Mouse (Mus musculus): Measurements from ENCODE around the gene Wipf2. TPM values are rescaled to one million over a fixed set of nuclear protein-coding genes. Genes with fewer than 3 reads are reported as not detected.

Wipf2 gene
- total and polyA plus RNA-seq, 3 experiments = 2.1 to 7.7 (median 4.7) TPM

DNA sequence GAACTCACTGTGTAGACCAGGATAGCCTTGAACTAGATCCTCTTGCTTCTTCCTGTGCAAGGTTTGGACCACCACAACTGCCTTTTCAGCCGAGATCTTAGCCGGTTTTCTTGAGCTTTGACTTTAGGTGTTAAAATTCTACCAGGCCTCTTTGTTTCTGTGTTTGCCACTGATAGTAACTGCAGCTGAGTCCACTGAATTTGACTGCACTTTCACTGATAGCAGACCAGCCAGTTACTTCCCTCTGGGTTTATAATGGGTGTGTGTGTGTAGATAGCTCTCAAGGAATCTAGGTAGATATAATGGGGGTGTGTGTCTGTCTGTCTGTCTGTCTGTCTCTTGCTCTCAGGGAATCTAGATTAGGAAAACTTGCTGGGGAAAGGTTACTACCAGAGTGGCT lies 41.1 kb downstream of the Wipf2 start:
- Histone ChIP-seq H3K9me3 (replicated peaks; ENCODE audit: low read length) (no peaks in the 10 kb centered on the region), H3K4me3 (replicated peaks in 1 of 3; ENCODE audit: low read depth in 2 of 3, low read length in 2 of 3, poor library complexity in 1 of 3) (no peak overlapping the region), H3K4me2 (ENCODE audit: insufficient read depth, low read depth, poor library complexity, severe bottlenecking) (no peak overlapping the region), H3K79me2 (replicated peaks; ENCODE audit: control insufficient read depth, extremely low read depth, insufficient read depth, poor library complexity, severe bottlenecking) (peaks cover 19% of the 10 kb centered on the region), H3K4me1 (ENCODE audit: control insufficient read depth in 1 of 2, insufficient read depth in 2 of 2) (peaks cover 6 to 28% of the 10 kb centered on the region in 2 experiments), H3K36me3 (replicated peaks in 1 of 2; ENCODE audit: control insufficient read depth in 1 of 2, insufficient read depth in 1 of 2, low read length in 1 of 2) (peaks cover 45 to 67% of the 10 kb centered on the region in 2 experiments), H3K9ac (ENCODE audit: insufficient read depth, low read depth) (no peak overlapping the region), H3K27me3 (replicated peaks) (no peaks in the 10 kb centered on the region), H3K27ac (ENCODE audit: insufficient read depth, low read depth) (no peak overlapping the region)
- in situ Hi-C loops (cut with MboI; ENCODE audit: low pct_ligation_motif_present, low pct_unique_long_range_greater_than_20kb, low sequenced_read_pairs) = loop anchor here (5.0 kb wide), 1 partner anchor 42 kb away; the partner anchor contains the start of gene Wipf2
- no peak for DNase-seq (ENCODE audit: extremely low read depth)
- dilution Hi-C loops (cut with MboI; ENCODE audit: extremely low pct_ligation_motif_present, extremely low pct_unique_long_range_greater_than_20kb, low sequenced_read_pairs) = no loop called here
- TF ChIP-seq MAFK (IDR thresholded peaks at IDR 0.05; ENCODE audit: insufficient replicate concordance, low read length) (no peak), RAD21 (IDR thresholded peaks at IDR 0.05; ENCODE audit: low read depth, low read length) (no peak), MEF2A (IDR thresholded peaks at IDR 0.05; ENCODE audit: borderline replicate concordance, low read depth, low read length) (no peak), POLR2A (IDR thresholded peaks at IDR 0.05; ENCODE audit: low read depth, low read length) (no peak), MYC (IDR thresholded peaks at IDR 0.05; ENCODE audit: low read depth, low read length) (no peak), TBP (conservative IDR thresholded peaks at IDR 0.05; ENCODE audit: low read depth, low read length) (no peak), E2F4 (IDR thresholded peaks at IDR 0.05; ENCODE audit: insufficient replicate concordance, low read depth, low read length) (no peak), CHD2 (IDR thresholded peaks at IDR 0.05; ENCODE audit: low read length) (no peak), KAT2A (IDR thresholded peaks at IDR 0.05; ENCODE audit: insufficient replicate concordance, low read length) (no peak), MAZ (IDR thresholded peaks at IDR 0.05; ENCODE audit: low read depth, low read length) (no peak), POLR2AphosphoS2 (IDR thresholded peaks at IDR 0.05; ENCODE audit: low read depth, low read length) (no peak), BHLHE40 (IDR thresholded peaks at IDR 0.05; ENCODE audit: low read depth, low read length) (no peak), JUN (IDR thresholded peaks at IDR 0.05; ENCODE audit: insufficient read depth, low read depth, low read length) (no peak), RCOR1 (conservative IDR thresholded peaks at IDR 0.05; ENCODE audit: low read depth, low read length) (no peak), ETS1 (conservative IDR thresholded peaks at IDR 0.05; ENCODE audit: low read depth, low read length) (no peak)

DNA sequence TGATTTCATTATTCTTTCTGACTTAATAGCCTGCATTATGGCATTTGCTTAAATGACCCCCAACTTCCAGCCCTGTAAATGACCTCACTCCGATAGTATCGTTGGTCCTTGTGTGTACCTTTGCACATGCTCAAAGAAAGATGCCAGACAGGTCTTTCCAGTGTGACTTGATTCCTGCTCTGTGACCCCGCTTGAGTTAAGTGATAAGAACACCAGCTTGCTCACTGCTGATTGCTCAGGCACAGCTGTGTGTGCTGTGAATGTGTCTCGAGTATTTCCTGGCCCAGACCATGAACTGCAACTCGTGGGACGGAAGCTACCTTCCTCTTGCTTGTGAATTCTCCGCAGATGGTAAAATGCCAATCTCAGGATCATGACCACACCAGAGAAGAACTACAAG lies 41.6 kb downstream of the Wipf2 start:
- Histone ChIP-seq H3K79me2 (replicated peaks; ENCODE audit: control insufficient read depth, extremely low read depth, insufficient read depth, poor library complexity, severe bottlenecking) (peaks cover 23% of the 10 kb centered on the region), H3K9ac (ENCODE audit: insufficient read depth, low read depth) (no peak overlapping the region), H3K4me3 (replicated peaks in 1 of 3; ENCODE audit: low read depth in 2 of 3, low read length in 2 of 3, poor library complexity in 1 of 3) (no peak overlapping the region), H3K27ac (ENCODE audit: insufficient read depth, low read depth) (no peak overlapping the region), H3K4me2 (ENCODE audit: insufficient read depth, low read depth, poor library complexity, severe bottlenecking) (no peak overlapping the region), H3K36me3 (replicated peaks in 1 of 2; ENCODE audit: control insufficient read depth in 1 of 2, insufficient read depth in 1 of 2, low read length in 1 of 2) (peaks cover 43 to 67% of the 10 kb centered on the region in 2 experiments), H3K27me3 (replicated peaks) (no peaks in the 10 kb centered on the region), H3K4me1 (ENCODE audit: control insufficient read depth in 1 of 2, insufficient read depth in 2 of 2) (peaks cover 8 to 33% of the 10 kb centered on the region in 2 experiments), H3K9me3 (replicated peaks; ENCODE audit: low read length) (no peaks in the 10 kb centered on the region)
- no peak for DNase-seq (ENCODE audit: extremely low read depth)
- in situ Hi-C loops (cut with MboI; ENCODE audit: low pct_ligation_motif_present, low pct_unique_long_range_greater_than_20kb, low sequenced_read_pairs) (no loop called here), dilution Hi-C loops (cut with MboI; ENCODE audit: extremely low pct_ligation_motif_present, extremely low pct_unique_long_range_greater_than_20kb, low sequenced_read_pairs) (no loop called here)
- TF ChIP-seq NRF1 (IDR thresholded peaks at IDR 0.05; ENCODE audit: low read depth, low read length) = no peak
- no peak for TF ChIP-seq ZKSCAN1 (IDR thresholded peaks at IDR 0.05; ENCODE audit: borderline replicate concordance, low read depth, low read length)
- no peak for TF ChIP-seq TBP (conservative IDR thresholded peaks at IDR 0.05; ENCODE audit: low read depth, low read length)
